Mouse (Mus musculus): Measurements from ENCODE around the gene Gfm1. TPM values are rescaled to one million over a fixed set of nuclear protein-coding genes. Genes with fewer than 3 reads are reported as not detected.
A peak's percentile ranks its signal among the peaks of the same experiment; 100 is the strongest.

The Gfm1 gene
- polyA plus RNA-seq (2015; fragmentation: Nextera tagmentation; extraction: Ambion mirVana): 44.3 and 53.1 TPM in 2 replicates

DNA sequence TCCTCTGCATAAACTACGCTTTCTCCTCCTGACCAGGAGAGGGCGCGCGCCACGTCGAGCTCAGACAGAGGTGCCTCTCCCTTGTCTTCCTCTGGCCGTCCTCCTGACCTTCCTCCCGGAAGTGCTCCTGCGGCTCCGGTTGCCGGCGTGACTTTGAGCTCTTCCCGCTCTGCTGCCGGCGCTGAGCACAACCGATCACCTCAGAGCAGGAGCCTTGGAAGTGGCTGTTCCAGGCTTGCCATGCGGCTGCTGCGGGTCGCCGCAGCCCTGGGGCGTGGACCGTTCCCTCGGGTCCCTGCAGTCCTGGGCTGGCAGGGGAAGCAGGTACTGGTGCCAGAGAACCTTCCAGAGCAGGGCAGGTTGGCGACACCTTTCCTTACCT, at the start of gene Gfm1:
Gene Gfm1 (plus strand): TSS at position 98 of the 382 bp plus-strand sequence.
- peak within 1 kb of the TSS; percentile 90 for H3K9ac ChIP-seq
- WGBS (ENCODE audit: insufficient replicate concordance): under 1% methylated on average over 24 of the region's 24 CpGs

DNA sequence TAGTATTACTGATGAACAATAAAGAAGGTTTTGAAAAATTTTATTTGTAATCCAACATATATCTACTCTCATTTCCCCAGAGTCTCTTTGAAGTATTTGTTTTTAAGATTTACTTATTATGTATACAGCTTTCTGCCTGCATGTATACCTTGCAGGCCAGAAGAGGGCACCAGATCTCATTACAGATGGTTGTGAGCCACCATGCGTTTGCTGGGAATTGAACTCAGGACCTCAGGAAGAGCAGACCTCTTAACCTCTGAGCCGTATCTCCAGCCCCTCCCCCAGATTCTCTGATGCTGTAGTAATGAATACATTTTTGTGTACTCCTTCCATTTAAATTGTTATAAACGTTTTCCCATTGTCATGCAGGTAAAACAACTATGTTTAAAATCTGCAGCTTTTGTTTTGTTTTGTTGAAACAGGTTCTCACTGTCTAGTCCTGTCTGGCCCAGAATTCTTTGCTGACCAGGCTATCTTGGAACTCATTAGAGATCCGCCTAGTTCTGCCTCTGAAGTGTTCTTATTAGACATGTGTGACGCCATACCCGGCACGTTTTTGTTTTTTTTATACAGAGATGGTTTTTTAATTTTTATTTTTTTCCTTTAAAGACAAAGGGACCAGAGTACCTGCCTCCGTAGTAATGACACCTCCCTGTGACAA, 428 bp upstream of the Gfm1 start:
- Histone ChIP-seq H3K9me3 (replicated peaks) (peaks cover 11% of the 10 kb centered on the region; the same call in 1 of the 2 replicates), H3K36me3 (peaks cover 27% of the 10 kb centered on the region), H3K27me3 (no peaks in the 10 kb centered on the region), H3K4me2 (peak overlapping the region; percentile 77), H3K27ac (no peak overlapping the region), H3K4me1 (replicated peaks) (peaks cover 11% of the 10 kb centered on the region), H3K4me3 (replicated peaks) (peak overlapping the region; percentile 97), H3K9ac (no peak overlapping the region)
- WGBS (ENCODE audit: insufficient replicate concordance): 28% methylated on average over 8 of the region's 8 CpGs
- no peak for DNase-seq
- ATAC-seq (ENCODE audit: low read depth): peak; percentile 37

More for the DNA sequence above, at the start of gene Gfm1:
- H3K4me2 ChIP-seq: peak within 1 kb of the TSS; percentile 77
- ATAC-seq (ENCODE audit: low read depth): peak; percentile 93
- H3K36me3 ChIP-seq: peaks cover 30% of the 10 kb centered on the region
- peaks cover 11% of the 10 kb centered on the region for H3K4me1 ChIP-seq (replicated peaks)
- no peaks in the 10 kb centered on the region for H3K27me3 ChIP-seq
- peak; percentile 73 for DNase-seq
- no peak within 1 kb of the TSS for H3K27ac ChIP-seq
- H3K4me3 ChIP-seq (replicated peaks): peak within 1 kb of the TSS; percentile 97
- H3K9me3 ChIP-seq (replicated peaks): peaks cover 11% of the 10 kb centered on the region; the same call in 1 of the 2 replicates

DNA sequence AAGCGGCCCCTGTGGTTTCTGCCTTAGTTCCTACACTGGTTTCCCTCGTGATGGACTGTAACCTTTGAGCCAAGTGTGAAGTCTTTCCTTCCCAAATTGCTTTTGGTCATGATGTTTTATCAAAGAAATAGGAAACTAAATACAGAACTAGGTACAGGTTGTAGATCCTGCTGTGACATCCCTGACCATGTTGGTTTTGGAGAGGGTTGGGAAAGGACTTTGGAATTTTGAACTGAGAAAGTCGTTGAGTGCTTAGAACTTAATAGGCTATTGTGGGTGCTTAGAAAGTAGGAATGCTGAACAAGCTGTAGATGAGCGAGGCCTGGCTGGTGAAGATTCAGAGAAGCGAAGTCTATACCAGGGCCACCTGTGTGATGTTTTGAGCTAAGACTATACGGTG, 4.1 kb downstream of the Gfm1 start:
- H3K4me2 ChIP-seq: no peak overlapping the region
- DNase-seq: no peak
- peaks cover 63% of the 10 kb centered on the region for H3K36me3 ChIP-seq
- no peak overlapping the region for H3K4me3 ChIP-seq (replicated peaks)
- no peak for ATAC-seq (ENCODE audit: low read depth)
- 81% methylated on average over 6 of the region's 6 CpGs for WGBS (ENCODE audit: insufficient replicate concordance)
- no peak overlapping the region for H3K9ac ChIP-seq
- no peaks in the 10 kb centered on the region for H3K27me3 ChIP-seq
- no peak overlapping the region for H3K27ac ChIP-seq
- H3K9me3 ChIP-seq (replicated peaks): no peaks in the 10 kb centered on the region
- H3K4me1 ChIP-seq (replicated peaks): peaks cover 11% of the 10 kb centered on the region

DNA sequence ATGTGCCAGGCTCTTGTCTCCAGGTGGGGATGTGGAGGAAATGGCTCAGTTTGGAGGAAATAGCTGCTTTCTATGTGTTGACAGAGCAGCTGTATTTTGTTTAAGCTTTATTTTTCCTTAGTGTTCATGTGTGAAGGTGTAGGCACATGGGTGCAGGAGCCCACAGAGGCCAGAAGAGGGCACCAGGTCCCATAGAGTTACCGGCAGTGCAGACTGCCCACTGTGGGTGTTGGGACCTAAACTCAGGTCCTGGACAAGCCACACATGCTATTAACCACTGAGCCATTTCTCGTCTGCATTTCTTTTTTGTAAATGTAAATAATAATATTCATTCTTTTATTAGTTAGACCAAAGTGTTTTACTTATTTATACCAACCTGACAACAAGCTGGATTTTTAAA, 17.2 kb downstream of the Gfm1 start:
- DNase-seq (no peak), ATAC-seq (ENCODE audit: low read depth) (no peak)
- H3K4me1 ChIP-seq (replicated peaks): no peaks in the 10 kb centered on the region
- H3K9ac ChIP-seq: no peak overlapping the region
- H3K27me3 ChIP-seq: no peaks in the 10 kb centered on the region
- H3K4me3 ChIP-seq (replicated peaks): no peak overlapping the region
- no peaks in the 10 kb centered on the region for H3K9me3 ChIP-seq (replicated peaks)
- H3K4me2 ChIP-seq: no peak overlapping the region
- H3K27ac ChIP-seq: no peak overlapping the region
- peaks cover 75% of the 10 kb centered on the region for H3K36me3 ChIP-seq
- WGBS (ENCODE audit: insufficient replicate concordance): 79% methylated on average over 2 of the region's 2 CpGs

DNA sequence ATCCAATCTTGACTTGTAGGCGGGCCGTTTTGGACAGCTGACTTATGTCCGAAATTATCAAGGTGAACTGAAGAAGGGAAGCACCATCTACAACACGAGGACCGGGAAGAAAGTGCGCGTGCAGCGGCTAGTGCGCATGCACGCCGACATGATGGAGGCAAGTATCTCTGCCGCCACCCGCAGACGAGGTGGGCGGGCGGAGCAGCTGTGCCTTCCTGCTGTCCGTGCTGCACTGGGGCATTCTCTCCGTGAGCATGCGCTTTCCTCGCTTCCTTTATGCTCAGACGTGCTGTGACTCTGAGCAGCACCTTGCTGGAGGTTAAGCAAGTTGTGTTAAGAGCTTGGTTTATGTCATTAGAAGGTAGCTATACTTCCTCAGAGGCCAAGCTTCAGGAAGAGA, 19.8 kb downstream of the Gfm1 start:
- Histone ChIP-seq H3K27me3 (no peaks in the 10 kb centered on the region), H3K36me3 (peaks cover 73% of the 10 kb centered on the region), H3K27ac (no peak overlapping the region), H3K9ac (no peak overlapping the region), H3K4me1 (replicated peaks) (no peaks in the 10 kb centered on the region), H3K9me3 (replicated peaks) (no peaks in the 10 kb centered on the region), H3K4me3 (replicated peaks) (no peak overlapping the region), H3K4me2 (no peak overlapping the region)
- DNase-seq: no peak
- ATAC-seq (ENCODE audit: low read depth): no peak
- 89% methylated on average over 21 of the region's 21 CpGs for WGBS (ENCODE audit: insufficient replicate concordance)

DNA sequence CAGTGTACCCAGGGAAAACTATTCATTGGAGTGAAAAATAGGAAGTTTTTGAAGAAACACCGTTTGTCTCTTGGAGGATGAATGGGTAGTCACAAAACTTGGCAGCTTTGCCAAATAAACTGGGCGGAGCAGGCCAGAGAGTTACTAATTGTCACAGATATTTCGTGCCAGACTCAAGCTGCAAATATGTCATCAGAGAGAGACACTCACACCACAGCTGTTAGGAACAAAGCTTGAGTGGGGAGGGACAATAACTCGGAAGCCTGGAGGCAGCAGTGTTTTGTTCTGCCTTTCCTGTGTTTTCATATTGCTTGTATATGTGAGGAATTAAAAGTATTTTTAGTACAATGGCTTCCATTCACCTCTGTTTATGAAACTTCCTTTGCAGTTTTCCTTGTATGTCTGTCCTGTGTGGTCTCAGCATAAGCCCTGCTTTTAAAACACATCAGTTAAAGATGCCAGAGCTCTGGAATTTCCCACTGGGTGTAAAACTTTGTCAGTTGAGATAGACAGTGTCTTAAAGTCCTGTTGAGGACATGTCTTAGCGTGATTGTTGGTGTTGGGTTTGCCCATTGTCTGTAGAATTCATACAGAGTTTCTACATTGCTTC, 20.8 kb downstream of the Gfm1 start:
- Histone ChIP-seq H3K27me3 (no peaks in the 10 kb centered on the region), H3K4me2 (no peak overlapping the region), H3K27ac (no peak overlapping the region), H3K9ac (no peak overlapping the region), H3K4me3 (replicated peaks) (no peak overlapping the region), H3K36me3 (peaks cover 77% of the 10 kb centered on the region), H3K4me1 (replicated peaks) (no peaks in the 10 kb centered on the region), H3K9me3 (replicated peaks) (no peaks in the 10 kb centered on the region)
- ATAC-seq (ENCODE audit: low read depth) (no peak), DNase-seq (no peak)
- 76% methylated on average over 5 of the region's 5 CpGs for WGBS (ENCODE audit: insufficient replicate concordance)

DNA sequence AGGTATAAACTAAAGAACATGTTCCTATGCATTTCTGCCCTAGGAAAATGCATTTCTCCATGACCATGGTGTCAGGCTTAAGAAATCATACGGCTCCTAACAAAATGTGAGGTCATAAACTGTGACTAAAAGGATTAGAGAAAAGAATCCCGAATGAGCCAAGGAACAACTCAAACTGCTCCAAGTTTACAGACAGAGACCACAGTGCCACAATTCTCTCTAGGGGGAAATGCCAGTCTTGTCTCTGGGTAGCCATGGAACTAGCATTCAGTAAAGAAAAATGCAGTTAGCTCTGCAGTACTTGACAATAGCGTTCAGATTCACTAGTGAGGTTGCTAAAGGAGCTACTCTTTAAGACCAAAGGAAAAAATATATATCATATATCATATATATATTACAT, 30.0 kb downstream of the Gfm1 start:
- peaks cover 20% of the 10 kb centered on the region for H3K4me1 ChIP-seq (replicated peaks)
- H3K9me3 ChIP-seq (replicated peaks): no peaks in the 10 kb centered on the region
- H3K4me2 ChIP-seq: no peak overlapping the region
- H3K36me3 ChIP-seq: peaks cover 51% of the 10 kb centered on the region
- WGBS (ENCODE audit: insufficient replicate concordance): 86% methylated on average over 3 of the region's 3 CpGs
- no peak overlapping the region for H3K27ac ChIP-seq
- H3K27me3 ChIP-seq: no peaks in the 10 kb centered on the region
- no peak for ATAC-seq (ENCODE audit: low read depth)
- H3K4me3 ChIP-seq (replicated peaks): no peak overlapping the region
- no peak overlapping the region for H3K9ac ChIP-seq
- no peak for DNase-seq

DNA sequence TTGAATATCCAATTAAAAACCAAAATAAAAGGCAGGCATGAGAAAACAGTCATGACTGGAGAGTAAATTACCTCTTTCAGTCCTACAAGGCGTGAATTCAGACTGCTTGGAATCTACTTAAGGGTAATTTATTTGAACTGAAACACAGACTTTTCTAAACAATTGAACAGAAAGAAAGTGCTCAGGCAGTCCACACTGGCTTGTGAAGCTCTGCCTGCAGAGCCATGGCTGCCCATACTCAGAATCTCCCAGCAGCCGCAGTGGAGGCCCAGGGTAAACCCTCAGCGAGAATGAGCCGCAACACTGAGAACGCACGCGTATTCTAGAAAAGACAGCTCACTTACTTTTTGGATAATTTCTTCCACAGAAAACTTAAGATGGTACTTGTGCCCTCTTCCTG, 32.1 kb downstream of the Gfm1 start:
- Histone ChIP-seq H3K4me3 (replicated peaks) (no peak overlapping the region), H3K9ac (no peak overlapping the region), H3K4me2 (no peak overlapping the region), H3K27ac (no peak overlapping the region), H3K27me3 (no peaks in the 10 kb centered on the region), H3K36me3 (peaks cover 40% of the 10 kb centered on the region), H3K9me3 (replicated peaks) (no peaks in the 10 kb centered on the region), H3K4me1 (replicated peaks) (peaks cover 20% of the 10 kb centered on the region)
- DNase-seq: no peak
- WGBS (ENCODE audit: insufficient replicate concordance): 91% methylated on average over 7 of the region's 7 CpGs
- no peak for ATAC-seq (ENCODE audit: low read depth)

DNA sequence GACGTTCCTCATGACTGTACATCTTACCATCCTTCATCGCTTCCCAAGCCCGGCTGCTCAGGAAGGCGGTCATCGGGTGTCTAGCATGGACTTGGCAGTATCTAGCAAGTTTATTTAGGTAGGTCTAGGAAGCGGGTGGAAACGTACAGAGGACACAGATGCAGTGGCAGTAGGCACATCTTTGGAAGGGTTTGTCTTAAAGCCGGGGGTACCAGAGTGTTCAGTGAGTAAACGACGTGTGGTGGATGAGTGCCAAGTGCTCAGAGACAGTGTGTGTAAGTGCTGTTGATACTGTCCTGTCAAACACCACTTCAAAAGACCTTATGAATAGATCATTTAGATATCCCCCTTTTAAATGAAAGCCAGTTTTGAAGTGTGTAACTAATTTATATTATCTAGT, 32.7 kb downstream of the Gfm1 start:
- Histone ChIP-seq H3K4me1 (replicated peaks) (peaks cover 20% of the 10 kb centered on the region), H3K9ac (no peak overlapping the region), H3K4me3 (replicated peaks) (peak overlapping the region; percentile 63; the same call in 1 of the 2 replicates), H3K9me3 (replicated peaks) (no peaks in the 10 kb centered on the region), H3K27ac (no peak overlapping the region), H3K27me3 (no peaks in the 10 kb centered on the region), H3K4me2 (peak overlapping the region; percentile 89), H3K36me3 (peaks cover 36% of the 10 kb centered on the region)
- 57% methylated on average over 10 of the region's 10 CpGs for WGBS (ENCODE audit: insufficient replicate concordance)
- ATAC-seq (ENCODE audit: low read depth): no peak
- no peak for DNase-seq

DNA sequence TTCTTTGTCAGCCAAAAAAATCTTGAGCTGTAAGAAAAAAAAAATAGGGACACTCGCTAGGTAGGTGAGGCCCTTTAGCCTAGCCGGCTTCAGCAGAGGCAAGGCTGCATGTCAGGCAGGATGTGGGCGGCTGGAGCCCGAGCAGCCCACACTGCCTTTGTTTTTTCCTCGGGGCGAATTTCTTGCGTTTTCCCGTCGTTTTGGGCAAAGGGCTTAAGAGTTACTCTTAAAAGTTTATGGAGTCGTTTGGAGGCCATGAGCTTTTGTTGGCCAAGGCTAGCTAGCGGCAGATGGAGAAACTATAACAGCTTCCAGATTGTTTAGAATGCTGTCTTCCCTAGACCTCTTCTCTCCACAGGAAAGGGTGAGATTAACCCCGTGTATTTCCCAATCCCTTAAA, 33.1 kb downstream of the Gfm1 start:
- H3K27ac ChIP-seq: peak overlapping the region; percentile 32; the same call in 1 of the 2 replicates
- H3K4me3 ChIP-seq (replicated peaks): peak overlapping the region; percentile 63
- WGBS (ENCODE audit: insufficient replicate concordance): 5% methylated on average over 12 of the region's 12 CpGs
- DNase-seq (no peak), ATAC-seq (ENCODE audit: low read depth) (no peak)
- peak overlapping the region; percentile 89 for H3K4me2 ChIP-seq
- H3K9ac ChIP-seq: peak overlapping the region; percentile 72
- peaks cover 37% of the 10 kb centered on the region for H3K36me3 ChIP-seq
- H3K9me3 ChIP-seq (replicated peaks): no peaks in the 10 kb centered on the region
- peaks cover 20% of the 10 kb centered on the region for H3K4me1 ChIP-seq (replicated peaks)
- no peaks in the 10 kb centered on the region for H3K27me3 ChIP-seq

DNA sequence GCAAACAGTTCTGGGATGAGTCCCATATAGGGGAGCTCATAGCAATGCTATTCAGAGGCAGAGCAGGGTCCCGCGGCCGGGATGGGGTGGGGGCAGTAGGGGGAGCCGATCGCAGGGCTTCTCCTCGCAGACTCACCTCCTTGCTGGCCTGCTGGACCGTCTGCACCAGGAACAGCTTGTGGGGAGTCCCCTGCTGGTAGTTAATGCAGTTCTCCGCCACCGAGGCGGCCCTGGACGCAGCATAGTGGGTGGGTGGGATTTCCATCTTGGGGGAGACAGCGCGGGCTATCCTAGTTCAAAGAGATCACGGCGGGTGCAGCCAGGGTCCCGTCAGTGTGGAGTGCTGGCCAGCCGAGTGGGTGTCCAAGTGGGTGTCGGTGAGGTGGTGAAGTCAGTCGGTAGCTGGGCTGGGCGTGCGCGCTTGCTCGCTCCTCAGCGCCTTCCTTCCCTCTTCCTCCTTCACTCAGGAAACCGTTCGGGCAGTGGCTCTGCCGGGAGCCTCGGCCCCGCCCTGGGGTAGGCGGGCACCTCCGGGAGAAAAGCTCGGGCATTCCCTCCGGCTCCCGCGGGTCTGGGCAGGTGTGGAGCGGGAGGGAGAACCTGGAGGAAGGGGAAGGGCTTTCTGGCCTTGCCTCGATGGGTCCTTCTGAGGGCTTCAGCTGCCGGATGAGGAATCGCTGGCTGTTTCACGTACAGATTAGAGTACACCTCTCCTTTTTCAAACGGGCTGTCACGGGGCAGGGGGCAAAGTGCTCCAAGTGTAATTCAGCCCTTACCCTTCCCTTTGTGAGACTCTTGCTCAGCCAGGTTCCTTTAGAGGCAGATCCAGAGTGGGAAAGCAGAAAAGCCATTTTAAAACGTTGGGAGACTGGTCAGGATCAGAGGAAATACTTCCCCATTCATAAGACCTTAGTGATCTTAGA, 33.8 kb downstream of the Gfm1 start, which contains the start of gene Lxn:
Gene Lxn (minus strand): TSS at position 477 of the 923 bp plus-strand sequence.
- peak; percentile 36 for DNase-seq
- Histone ChIP-seq H3K4me3 (replicated peaks) (peak within 1 kb of the TSS; percentile 63), H3K9me3 (replicated peaks) (no peaks in the 10 kb centered on the region), H3K9ac (peak within 1 kb of the TSS; percentile 72), H3K36me3 (peaks cover 36% of the 10 kb centered on the region), H3K4me2 (peak within 1 kb of the TSS; percentile 89), H3K4me1 (replicated peaks) (peaks cover 20% of the 10 kb centered on the region), H3K27me3 (no peaks in the 10 kb centered on the region), H3K27ac (peak within 1 kb of the TSS; percentile 32; the same call in 1 of the 2 replicates)
- ATAC-seq (ENCODE audit: low read depth): peak; percentile 90
- WGBS (ENCODE audit: insufficient replicate concordance): 2% methylated on average over 43 of the region's 43 CpGs
